Mouse (Mus musculus): ENCODE results near the gene Sec24d.

DNA sequence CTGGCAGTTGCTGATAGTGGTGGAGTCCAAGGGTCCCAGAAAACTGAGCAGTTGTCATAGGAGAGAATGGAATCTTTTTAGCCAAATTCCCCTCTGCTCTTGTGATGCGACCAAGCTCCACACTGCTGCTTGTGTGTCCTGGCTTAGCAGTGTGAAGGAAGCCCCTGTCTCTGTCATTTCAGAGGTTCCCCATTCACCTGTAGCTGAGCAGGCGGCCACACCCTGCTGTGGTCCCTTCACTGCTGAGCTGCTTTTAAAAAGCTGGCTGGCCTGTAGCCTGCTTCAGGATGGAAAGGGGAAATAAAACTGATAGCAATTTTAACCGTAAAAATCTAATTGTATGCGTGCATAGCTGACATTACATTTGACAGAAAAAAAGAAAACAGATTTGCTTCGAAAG, 69.7 kb downstream of the Sec24d start:
- TF ChIP-seq CTCF (conservative IDR thresholded peaks at IDR 0.05; ENCODE audit: insufficient read depth, insufficient read length, low read depth, low read length) (no peak), POLR2A (IDR thresholded peaks at IDR 0.05; ENCODE audit: low read depth, low read length) (no peak)

All from kidney, adult 2 months (tissue).